Mouse (Mus musculus) cerebellum, postnatal 4 days (tissue): ENCODE data around the gene Tmem106c.

ENCODE experiments used
- DNase-seq, 2 experiments: peaks; one replicate each; pipeline ENCODE4 v3.0.0; 2022; ENCODE audit warnings: low spot score in 2 of 2, mixed read lengths in 1 of 2

The Tmem106c gene

GRCm38 (mm10) chr15:97952137-97952888 lies 11.7 kb upstream of the Tmem106c start:
- DNase-seq, result peak; percentile 47 to 75

- DNase-seq, result no peak
These were observed 11.2 kb upstream of the Tmem106c start for GRCm38 (mm10) chr15:97952889-97953189.

- DNase-seq, result peak in 1 of 2 experiments; percentile 10
These were observed 9.3 kb upstream of the Tmem106c start for GRCm38 (mm10) chr15:97954671-97955070.

GRCm38 (mm10) chr15:97955286-97955685 lies 8.7 kb upstream of the Tmem106c start:
- DNase-seq, result peak in 1 of 2 experiments; percentile 8

- peak in 1 of 2 experiments; percentile 6 for DNase-seq
These were observed 8.3 kb upstream of the Tmem106c start for GRCm38 (mm10) chr15:97955742-97956141.

GRCm38 (mm10) chr15:97956416-97956815 lies 7.6 kb upstream of the Tmem106c start:
- peak in 1 of 2 experiments; percentile 15 for DNase-seq

GRCm38 (mm10) chr15:97963329-97963988 lies 541 bp upstream of the Tmem106c start:
- peak in 1 of 2 experiments; percentile 19 for DNase-seq

- DNase-seq, result peak in 1 of 2 experiments; percentile 15
These were observed 812 bp downstream of the Tmem106c start for GRCm38 (mm10) chr15:97964836-97965187.

GRCm38 (mm10) chr15:97965311-97966045 lies 1.5 kb downstream of the Tmem106c start:
- peak in 1 of 2 experiments; percentile 17 for DNase-seq

GRCm38 (mm10) chr15:97970299-97970698 lies 6.3 kb downstream of the Tmem106c start:
- DNase-seq, result peak in 1 of 2 experiments; percentile 19

GRCm38 (mm10) chr15:97972580-97972979 lies 8.6 kb downstream of the Tmem106c start:
- no peak for DNase-seq

- DNase-seq, result no peak
These were observed 9.4 kb downstream of the Tmem106c start for GRCm38 (mm10) chr15:97973248-97974005.

- no peak for DNase-seq
These were observed 17.6 kb downstream of the Tmem106c start for GRCm38 (mm10) chr15:97981560-97981959.

- no peak for DNase-seq
These were observed 25.5 kb downstream of the Tmem106c start for GRCm38 (mm10) chr15:97989544-97989943.

- DNase-seq, result no peak
These were observed 26.1 kb downstream of the Tmem106c start for GRCm38 (mm10) chr15:97990124-97990523.

- no peak for DNase-seq
These were observed 26.7 kb downstream of the Tmem106c start for GRCm38 (mm10) chr15:97990721-97991120.

GRCm38 (mm10) chr15:97991285-97991895 lies 27.4 kb downstream of the Tmem106c start:
- no peak for DNase-seq

- peak in 1 of 2 experiments; percentile 30 for DNase-seq
These were observed 28.2 kb downstream of the Tmem106c start for GRCm38 (mm10) chr15:97992027-97992711.

GRCm38 (mm10) chr15:97992712-97993286 lies 28.8 kb downstream of the Tmem106c start:
- DNase-seq, result peak; percentile 66 to 82

GRCm38 (mm10) chr15:97996716-97997256 lies 32.8 kb downstream of the Tmem106c start:
- DNase-seq, result peak in 1 of 2 experiments; percentile 67
